Mouse (Mus musculus) gastrocnemius, postnatal 36 days (tissue): Measurements from ENCODE around the gene Sox30. TPM values are rescaled to one million over a fixed set of nuclear protein-coding genes. Genes with fewer than 3 reads are reported as not detected.

Source experiments
- DNase-seq, 2 experiments: peaks; one replicate each; pipeline ENCODE4 v3.0.0; 2022
- intact Hi-C: fragments of 180-260 bp; cut with DNase I; formaldehyde crosslinking; loops from one replicate; pipeline ENCODE4 v1.15.1; 2025
- total RNA-seq, 2 experiments: library from RNA; stranded (reverse); gene quantifications; 2 replicates each; pipeline ENCODE4 v1.2.3; 2021

Gene Sox30
- total RNA-seq, 2 experiments from 2014 or later, result not detected

DNA sequence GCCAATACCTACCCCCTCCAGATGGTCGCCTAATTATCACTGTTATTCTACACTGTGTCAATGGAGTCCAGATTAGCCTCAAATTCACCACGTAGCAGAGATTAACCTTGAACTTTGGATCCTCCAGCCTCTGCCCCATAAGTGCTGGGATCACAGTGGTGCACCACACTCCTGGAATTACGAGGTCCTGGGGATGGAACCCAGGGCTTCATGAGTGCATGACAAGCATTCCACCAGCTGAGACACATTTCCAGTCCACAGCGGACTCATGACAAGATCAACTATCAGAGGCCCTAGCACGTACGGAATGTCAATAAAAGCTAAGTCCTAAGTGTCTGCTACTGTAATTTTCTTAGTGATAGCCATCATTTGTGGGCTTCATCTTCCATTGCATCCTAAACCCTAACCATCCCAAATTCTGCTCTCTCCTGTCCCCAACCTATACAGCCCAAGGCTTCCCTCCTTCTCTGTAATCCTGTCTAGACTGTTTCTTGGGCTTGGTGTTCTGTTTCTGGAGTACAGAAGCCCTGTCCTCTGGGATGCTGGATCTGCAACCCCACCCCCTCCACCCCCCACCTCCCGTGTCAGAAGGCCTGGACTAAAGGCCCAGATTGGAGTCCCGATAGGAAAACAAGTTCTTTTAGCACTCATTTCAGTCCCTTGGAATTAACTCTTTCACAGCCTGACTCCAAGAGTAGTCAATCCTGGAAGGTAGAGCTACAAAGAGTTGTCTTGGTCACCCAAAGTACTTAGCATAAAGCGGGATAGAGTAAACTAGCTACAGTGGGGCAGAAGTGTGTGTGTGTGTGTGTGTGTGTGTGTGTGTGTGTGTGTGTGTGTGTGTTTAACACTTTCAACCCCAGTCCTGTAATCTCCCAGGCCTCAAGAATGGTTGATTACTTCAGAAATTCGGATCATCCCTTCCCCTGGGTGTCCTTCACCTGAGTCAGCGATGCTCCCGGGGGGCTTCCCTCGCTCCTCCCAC, 75.1 kb downstream of the Sox30 start:
- no peak for DNase-seq
- intact Hi-C loops, result no loop called here

DNA sequence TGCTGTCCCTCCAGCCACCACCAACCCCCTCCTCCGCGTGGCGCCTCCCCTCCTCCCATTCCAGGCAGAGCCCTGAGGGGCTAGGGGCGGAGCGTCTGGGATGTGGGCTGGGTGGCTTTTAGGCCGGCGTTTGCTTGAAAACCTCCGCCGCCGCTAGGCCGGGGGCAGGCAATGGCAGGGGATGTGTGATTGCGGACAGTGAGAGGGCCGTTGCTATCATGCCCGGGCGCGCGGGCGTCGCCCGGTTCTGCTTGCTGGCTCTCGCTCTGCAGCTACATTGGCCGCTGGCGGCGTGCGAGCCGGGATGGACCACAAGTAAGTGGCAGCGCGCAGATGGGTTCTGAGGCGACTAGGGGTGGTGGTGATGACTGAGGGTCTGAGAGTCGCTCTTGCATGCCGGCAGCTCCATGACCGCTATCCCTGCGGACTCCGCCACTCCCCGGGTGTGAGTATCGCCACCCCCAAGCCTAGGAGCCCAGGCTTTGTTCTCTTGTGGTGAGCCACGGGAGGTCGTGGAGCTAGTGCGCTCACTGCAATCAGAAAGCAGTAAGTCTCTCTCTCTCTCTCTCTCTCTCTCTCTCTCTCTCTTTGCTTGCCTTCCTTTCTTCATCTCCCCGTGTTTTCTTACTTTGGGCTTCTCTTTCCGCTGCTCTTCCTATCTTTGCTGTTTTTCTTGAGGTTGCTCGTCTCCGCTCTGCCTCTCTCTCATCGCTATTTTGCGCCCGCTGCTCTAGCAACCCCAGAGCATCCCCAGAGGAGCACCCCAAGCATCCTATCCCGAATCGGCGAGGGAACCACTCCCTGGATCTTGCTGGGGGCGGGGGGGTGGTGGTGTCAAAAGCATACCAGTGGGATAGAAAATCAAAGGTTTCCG, 76.0 kb downstream of the Sox30 start, which contains the start of gene Adam19:
TSS of gene Adam19 (plus strand) at position 97 of the 874 bp plus-strand sequence.
- peak; percentile 66 to 76 for DNase-seq
- intact Hi-C loops, result no loop called here

DNA sequence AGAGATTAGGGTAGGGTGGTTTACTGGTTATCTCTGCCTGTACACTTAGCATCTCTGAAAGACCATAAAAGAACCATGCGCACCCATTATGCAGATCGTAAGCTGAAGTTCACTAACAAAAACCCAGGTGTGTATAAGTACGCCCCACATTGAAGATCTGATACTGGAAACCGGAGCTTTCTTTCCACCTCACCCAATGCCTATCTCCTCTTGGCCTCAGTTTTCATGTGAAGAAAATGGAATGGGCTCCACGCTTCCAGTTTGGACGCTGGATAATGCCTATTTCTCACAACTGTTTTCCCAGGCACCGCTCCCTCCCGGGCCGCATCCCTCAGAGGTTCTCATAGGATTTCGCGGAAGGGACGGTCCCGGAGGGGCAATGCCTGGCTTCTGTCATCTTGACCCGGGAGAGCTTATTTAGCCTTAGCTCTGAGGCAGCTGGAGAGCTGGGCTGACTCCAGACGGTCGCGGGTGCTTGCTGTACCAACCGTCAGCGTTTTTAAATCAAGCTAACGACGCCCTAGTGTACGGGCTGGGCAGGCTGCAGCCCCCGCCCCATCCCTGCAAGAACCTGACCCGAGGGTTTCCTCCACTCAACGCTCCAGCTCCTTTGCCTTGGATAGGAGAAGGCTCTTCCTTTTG, 76.8 kb downstream of the Sox30 start:
- intact Hi-C loops, result no loop called here
- DNase-seq, result peak; percentile 21 to 50

DNA sequence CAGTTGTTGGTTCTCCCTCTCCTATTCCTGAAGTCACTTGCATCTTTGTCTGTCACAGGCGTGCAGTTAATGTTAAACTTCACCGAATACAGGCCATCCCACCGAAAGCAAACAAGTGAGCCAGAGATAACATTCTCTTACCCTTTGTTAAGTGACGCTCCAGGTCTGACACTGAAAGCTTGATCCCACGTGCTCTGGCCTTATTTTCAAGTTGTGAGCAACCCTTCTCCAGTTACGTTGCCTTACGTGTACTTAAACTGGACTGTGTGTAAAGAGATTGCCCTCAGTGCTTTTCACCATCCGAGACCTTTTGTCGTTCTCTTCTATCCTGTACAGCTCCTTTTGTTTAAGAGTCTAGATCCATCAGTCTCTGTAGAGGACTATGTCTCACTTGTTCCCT, 77.9 kb downstream of the Sox30 start:
- intact Hi-C loops, result no loop called here

DNA sequence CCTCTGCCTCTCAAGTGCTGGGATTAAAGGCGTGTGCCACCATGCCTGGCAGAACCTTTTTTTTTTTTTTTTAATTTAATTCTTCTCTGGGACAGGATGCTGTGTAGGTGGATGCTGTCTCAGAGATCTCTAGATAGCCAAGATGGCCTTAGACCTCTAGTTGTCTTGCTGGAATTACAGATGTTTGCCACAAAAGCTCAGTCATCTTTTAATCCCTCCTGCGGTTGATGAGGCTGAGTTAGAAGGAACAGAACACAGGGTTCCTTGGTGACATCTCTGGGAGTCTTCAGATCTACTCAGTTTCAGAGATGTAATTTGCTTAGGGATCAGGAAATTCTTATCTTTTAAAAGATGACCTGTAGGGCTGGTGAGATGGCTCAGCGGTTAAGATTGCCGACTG, 78.8 kb downstream of the Sox30 start:
- no peak for DNase-seq
- intact Hi-C loops, result no loop called here

More for the DNA sequence above, 77.9 kb downstream of the Sox30 start:
- DNase-seq, result no peak

DNA sequence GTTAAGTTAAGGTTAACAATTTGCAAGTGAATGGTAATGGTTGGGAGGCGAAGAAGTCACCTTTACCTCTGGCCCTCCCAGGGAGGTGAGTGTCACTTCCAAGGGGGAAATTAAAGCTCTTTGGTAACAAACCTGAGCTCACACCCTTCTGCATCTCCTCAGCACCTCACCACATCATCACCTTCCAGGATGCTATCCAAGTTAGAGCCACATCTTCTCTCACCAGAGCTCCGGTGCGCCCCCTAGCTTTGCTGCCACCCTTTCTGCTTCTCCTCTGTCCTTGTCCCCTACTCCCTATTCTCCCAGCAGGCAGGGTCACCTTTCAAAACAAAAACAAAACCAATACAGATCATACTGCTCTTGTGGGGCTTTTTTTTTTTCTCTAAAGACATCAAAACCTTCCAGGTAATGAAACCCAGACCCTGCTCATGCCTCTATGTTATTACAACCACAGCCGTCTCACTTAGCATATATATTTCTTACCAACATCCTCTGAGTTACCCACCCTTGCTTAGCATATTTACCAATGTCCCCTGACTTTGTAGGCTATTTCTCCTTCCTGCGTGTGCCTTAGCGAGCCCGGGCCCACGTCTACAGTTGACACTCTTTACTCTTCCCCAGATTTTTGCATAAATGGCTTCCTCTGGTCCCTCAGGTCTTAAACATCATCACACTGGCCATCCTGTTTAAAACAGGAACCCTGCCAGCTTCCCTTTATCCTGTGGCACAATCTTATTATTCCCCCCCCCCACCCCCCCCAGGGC, 80.0 kb downstream of the Sox30 start:
- intact Hi-C loops, result loop anchor here (5.0 kb wide), 1 partner anchor 43 kb away; no protein-coding TSS in a partner anchor
- DNase-seq, result no peak

DNA sequence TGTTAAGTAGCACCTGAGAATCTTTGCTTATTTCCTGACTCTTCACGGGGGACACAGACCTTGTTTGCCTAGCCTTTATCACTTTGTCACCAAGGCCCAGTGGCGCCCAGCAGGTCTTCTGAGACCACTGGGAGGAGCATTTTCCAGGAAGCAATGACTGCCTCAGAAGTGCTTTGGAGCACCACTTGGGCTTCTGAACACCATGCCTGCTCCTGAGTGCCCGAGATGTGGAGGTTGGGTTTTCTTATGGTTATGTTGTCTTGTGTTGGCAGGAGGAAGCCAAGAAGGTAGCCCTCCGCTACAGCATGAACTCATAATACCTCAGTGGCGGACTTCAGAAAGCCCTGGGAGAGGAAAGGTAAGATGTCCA, 80.5 kb downstream of the Sox30 start:
- DNase-seq, result no peak
- intact Hi-C loops, result loop anchor here (5.0 kb wide), 1 partner anchor 43 kb away; no protein-coding TSS in a partner anchor

DNA sequence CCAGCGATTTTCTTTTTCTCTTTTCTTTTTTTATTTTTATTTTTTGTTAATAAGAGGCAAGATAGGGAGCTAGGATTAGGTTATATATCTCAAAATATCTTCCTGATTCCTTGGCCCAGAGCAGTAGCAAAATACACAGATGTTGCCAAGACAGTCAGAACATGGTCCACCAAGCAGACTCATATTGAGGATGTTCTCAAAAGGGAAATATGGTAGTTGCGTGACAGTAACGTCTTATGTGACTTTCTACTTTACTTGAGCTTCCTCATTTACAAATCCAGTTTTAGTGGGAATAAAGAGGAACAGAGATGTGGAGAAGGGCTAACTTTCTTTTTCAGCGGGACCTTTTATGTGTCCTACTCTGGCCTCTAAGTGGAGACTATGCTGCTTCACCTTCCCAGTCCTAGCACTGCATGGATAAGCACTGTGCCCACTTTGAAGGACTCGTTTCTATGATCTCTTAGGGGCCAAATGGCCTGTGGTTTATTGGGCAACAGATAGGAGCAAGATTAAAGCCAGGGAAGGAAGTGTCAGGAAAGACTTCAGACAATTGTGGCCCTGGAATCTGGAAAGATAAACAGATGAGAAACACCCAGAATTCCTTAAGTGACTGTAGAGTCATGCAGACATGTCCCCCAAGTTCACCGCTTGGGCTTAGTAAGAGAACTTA, 81.8 kb downstream of the Sox30 start:
- intact Hi-C loops, result loop anchor here (5.0 kb wide), 1 partner anchor 45 kb away; no protein-coding TSS in a partner anchor
- DNase-seq, result no peak

DNA sequence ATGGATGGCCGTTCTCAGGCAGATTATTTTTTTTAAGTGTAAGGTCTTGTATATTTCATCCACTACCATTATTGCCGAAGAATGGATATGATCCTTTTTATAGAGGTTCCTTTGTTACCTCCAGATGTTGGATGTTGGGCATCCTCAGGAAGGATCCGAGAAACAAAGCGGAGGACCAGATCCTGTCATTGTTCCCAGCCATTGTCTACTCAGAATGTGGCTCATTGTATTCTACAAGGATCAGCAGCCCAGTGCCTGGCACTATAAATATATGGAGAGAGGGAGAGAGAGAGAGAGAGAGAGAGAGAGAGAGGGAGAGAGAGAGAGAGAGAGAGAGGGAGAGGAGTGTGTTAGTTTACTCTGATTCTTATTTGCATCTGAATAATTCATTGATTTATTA, 82.5 kb downstream of the Sox30 start:
- DNase-seq, result no peak
- intact Hi-C loops, result loop anchor here (5.0 kb wide), 1 partner anchor 45 kb away; no protein-coding TSS in a partner anchor

DNA sequence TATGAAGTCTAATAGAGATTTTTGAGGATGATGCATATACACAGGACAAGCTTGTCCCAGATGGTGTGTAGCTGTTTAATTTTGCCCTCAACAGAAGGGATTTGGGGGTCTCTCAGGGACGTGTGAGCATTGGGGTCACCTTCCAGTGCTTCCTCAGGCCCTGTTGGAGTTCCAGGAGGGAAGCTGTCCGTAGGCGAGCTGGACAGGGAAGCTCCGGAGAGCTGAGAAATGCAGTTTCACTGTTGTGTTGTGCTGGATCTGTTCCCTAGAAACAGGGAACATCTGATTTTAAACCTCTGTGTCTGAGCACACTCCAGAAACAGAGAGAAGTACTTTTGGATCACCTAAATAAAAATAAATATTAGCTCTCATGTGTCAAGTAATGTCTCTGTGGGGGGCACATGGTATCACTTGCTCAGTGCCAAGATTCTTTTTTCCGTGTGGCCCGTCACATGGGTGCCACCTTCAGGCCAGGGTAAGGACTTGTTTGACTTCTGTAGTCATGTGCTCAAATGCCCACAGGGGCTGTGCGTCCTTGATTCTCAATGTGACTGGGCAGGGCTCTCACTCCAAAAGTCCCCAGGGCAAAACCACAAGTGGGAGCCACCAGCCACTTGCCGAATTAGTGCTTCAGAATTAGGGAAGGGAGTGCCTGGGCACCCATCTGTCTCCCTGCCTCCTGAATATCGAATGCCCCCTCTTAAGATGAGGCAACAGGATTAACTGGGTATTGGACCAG, 83.1 kb downstream of the Sox30 start:
- peak in 1 of 2 experiments; percentile 27 for DNase-seq
- intact Hi-C loops, result loop anchor here (5.0 kb wide), 1 partner anchor 46 kb away; no protein-coding TSS in a partner anchor

DNA sequence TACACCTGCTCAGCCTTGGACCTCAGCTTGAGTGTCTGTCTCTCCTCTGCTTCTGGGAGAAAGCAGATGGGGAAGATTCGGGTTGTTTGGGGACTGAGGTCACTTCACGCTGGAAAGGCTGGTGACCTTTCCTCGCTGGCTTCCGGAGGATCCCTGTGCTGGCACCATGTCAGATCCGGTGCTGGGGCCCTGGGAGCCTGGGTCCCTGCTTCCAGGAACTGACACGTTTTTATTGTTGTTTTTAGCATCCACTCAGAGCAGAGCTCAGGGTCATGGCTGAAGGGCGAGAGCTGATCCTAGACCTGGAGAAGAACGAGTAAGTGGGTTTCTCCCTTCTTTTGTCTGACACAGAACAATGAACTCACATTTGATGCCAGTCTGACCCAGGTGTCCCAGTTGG, 84.7 kb downstream of the Sox30 start:
- intact Hi-C loops, result loop anchor here (5.0 kb wide), 1 partner anchor 47 kb away; no protein-coding TSS in a partner anchor
- no peak for DNase-seq

DNA sequence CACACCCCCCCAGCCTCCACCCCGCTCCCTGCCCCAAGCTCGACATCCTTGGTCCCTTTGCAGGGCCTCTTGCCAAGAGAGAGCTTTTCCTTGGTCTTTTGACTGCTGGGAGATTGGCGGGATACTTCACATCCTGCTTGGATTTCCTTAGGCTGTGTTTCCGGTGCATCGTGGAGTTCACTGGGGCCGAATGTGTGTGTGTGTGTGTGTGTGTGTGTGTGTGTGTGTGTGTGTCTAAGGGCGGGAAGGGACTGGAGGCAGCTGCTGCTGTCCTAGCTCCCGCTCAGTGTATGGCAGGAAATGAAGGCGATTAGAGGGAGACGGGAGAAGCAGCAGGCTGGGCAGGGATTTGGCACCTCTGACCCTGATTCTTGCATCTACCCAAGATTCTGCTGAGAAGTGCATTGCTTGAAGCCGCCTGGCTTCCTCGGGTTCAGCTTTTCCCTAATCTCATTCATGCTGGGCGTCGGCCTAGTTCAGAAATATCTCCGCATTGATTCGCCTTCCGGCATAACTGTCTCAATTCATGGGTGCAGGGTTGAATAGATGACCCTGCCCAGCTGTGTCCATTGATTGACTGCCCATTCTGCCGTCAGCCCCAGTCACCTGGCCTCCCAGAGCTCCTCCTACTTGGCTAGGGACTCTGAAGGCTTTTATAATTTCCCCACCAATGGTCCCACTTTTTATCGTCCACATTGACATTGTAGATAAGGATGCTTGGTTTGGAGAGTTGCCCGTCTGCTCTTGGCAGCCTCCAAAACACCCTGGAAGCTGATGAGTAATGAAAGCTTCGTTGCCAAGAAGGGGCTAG, 85.3 kb downstream of the Sox30 start:
- peak in 1 of 2 experiments; percentile 43 for DNase-seq
- intact Hi-C loops, result no loop called here

Other genes starting within 250 kb of the Sox30 start
- 10 to 100 TPM; 32.6 to 34.5 TPM for gene Clint1, start 128.3 kb upstream of the Sox30 start, total RNA-seq
- 1 to 10 TPM; 2.0 to 2.7 TPM for gene Lsm11, start 35.4 kb upstream of the Sox30 start, total RNA-seq
- 1 to 10 TPM; 2.8 to 3.1 TPM for gene Thg1l, start 24.8 kb upstream of the Sox30 start, total RNA-seq
- gene Gm12166, start 72.0 kb downstream of the Sox30 start, total RNA-seq, result under 1 TPM in 1 of 2 experiments, not detected in 1; 0.54 TPM
- 1 to 10 TPM; 4.4 TPM for gene Adam19, start 75.7 kb downstream of the Sox30 start, total RNA-seq
- under 1 TPM in 1 of 2 experiments, not detected in 1; 0.07 TPM for gene Nipal4, start 186.2 kb downstream of the Sox30 start, total RNA-seq